Mouse (Mus musculus) heart, postnatal 0 days (tissue): Measurements from ENCODE around the gene Hormad1. TPM values are rescaled to one million over a fixed set of nuclear protein-coding genes. Genes with fewer than 3 reads are reported as not detected.
"Not testable (repeated sequence)": the region's sequence is repeated elsewhere in the genome, so short reads cannot be mapped to it uniquely, and the experiment has no call there.

Experiments used
- ATAC-seq: fragments of 200-750 bp; cut with Nextera tagmentation; 2 replicates; pipeline ENCODE4 v1.8.0; 2017; ENCODE audit warnings: low read depth, moderate number of reproducible peaks, moderate library complexity; ENCODE audit not compliant: insufficient read depth
- DNase-seq: peaks from one replicate; pipeline ENCODE4 v3.0.0-alpha.2; 2016; ENCODE audit warnings: low spot score
- H3K27ac ChIP-seq: fragments of 300-500 bp; sonication (generic); 2 replicates; pipeline ENCODE4 v1.5.1; 2014; ENCODE audit warnings: low read depth, mild to moderate bottlenecking
- H3K27me3 ChIP-seq: fragments of 300-500 bp; sonication (generic); 2 replicates; pipeline ENCODE4 v1.6.1; 2014; ENCODE audit warnings: low read length, mixed read lengths; ENCODE audit not compliant: control insufficient read depth, insufficient read depth
- H3K36me3 ChIP-seq: fragments of 300-500 bp; sonication (generic); replicated peaks from 2 replicates; pipeline ENCODE4 v1.6.1; 2014; ENCODE audit warnings: low read length, mixed read lengths; ENCODE audit not compliant: control insufficient read depth, insufficient read depth
- H3K4me1 ChIP-seq: fragments of 300-500 bp; sonication (generic); 2 replicates; pipeline ENCODE4 v1.6.1; 2014; ENCODE audit warnings: antibody characterized with exemption; ENCODE audit not compliant: control insufficient read depth, insufficient read depth
- H3K4me2 ChIP-seq: fragments of 300-500 bp; sonication (generic); 2 replicates; pipeline ENCODE4 v1.6.1; 2014; ENCODE audit warnings: low read depth, mild to moderate bottlenecking, low read length, moderate library complexity
- H3K4me3 ChIP-seq: fragments of 300-500 bp; sonication (generic); 2 replicates; pipeline ENCODE4 v1.5.1; 2014; ENCODE audit warnings: low read depth, low read length
- H3K9ac ChIP-seq: fragments of 300-500 bp; sonication (generic); replicated peaks from 2 replicates; pipeline ENCODE4 v1.6.1; 2014; ENCODE audit warnings: low read depth, low read length, mixed read lengths
- H3K9me3 ChIP-seq: fragments of 300-500 bp; sonication (generic); replicated peaks from 2 replicates; pipeline ENCODE4 v1.6.1; 2016; ENCODE audit warnings: low read length; ENCODE audit not compliant: control insufficient read depth
- CTCF ChIP-seq: IDR thresholded peaks from 2 replicates; pipeline ENCODE4 v1.5.1; 2016; ENCODE audit warnings: antibody characterized with exemption, control low read depth, low read depth
- EP300 ChIP-seq: IDR thresholded peaks from 2 replicates; pipeline ENCODE4 v1.6.1; 2016; ENCODE audit warnings: antibody characterized with exemption, low read depth
- WGBS: fragments of 180-500 bp; shearing (Covaris S2); extraction: QIAGEN DNeasy Blood & Tissue Kit; methylation state at CpG from one replicate; pipeline ENCODE4 v1.1.7; 2014; 5-methylcytosine and 5-hydroxymethylcytosine counted together
- polyA plus RNA-seq: library from polyadenylated mRNA; unstranded; fragments of >200 nt; fragmentation: Nextera tagmentation; extraction: Ambion mirVana; gene quantifications from 2 replicates; pipeline ENCODE4 v1.2.1, GENCODE M21; 2015
- total RNA-seq: library from RNA; depleted of rRNA; stranded (reverse); fragments of >200 nt; gene quantifications from 2 replicates; pipeline ENCODE4 v1.2.3, GENCODE M21; 2014; ENCODE audit warnings: low replicate concordance

Gene Hormad1
- total and polyA plus RNA-seq, 2 experiments from 2014 or later, result not detected

GRCm38 (mm10) chr3:95606096-95606495, 46.6 kb downstream of the Hormad1 start:
- Histone ChIP-seq H3K27me3 (no peaks in the 10 kb centered on the region), H3K36me3 (peaks cover 23% of the 10 kb centered on the region), H3K9ac (no peak overlapping the region), H3K4me2 (no peak overlapping the region), H3K27ac (no peak overlapping the region), H3K4me1 (no peaks in the 10 kb centered on the region), H3K9me3 (no peaks in the 10 kb centered on the region), H3K4me3 (no peak overlapping the region)
- 67% methylated on average over 3 of the region's 3 CpGs for WGBS
- ATAC-seq (no peak), DNase-seq (no peak)
- TF ChIP-seq CTCF (no peak), EP300 (no peak)

GRCm38 (mm10) chr3:95609195-95609594, 49.7 kb downstream of the Hormad1 start:
- Histone ChIP-seq H3K36me3 (peaks cover 23% of the 10 kb centered on the region), H3K4me3 (no peak overlapping the region), H3K9ac (no peak overlapping the region), H3K27me3 (no peaks in the 10 kb centered on the region), H3K4me1 (no peaks in the 10 kb centered on the region), H3K9me3 (no peaks in the 10 kb centered on the region), H3K27ac (no peak overlapping the region), H3K4me2 (no peak overlapping the region)
- ATAC-seq (no peak), DNase-seq (no peak)
- 61% methylated on average over 3 of the region's 3 CpGs for WGBS
- no peak for TF ChIP-seq CTCF
- TF ChIP-seq EP300, result no peak

- DNase-seq (no peak), ATAC-seq (no peak)
- TF ChIP-seq EP300 (no peak), CTCF (no peak)
- no peak overlapping the region for H3K9ac ChIP-seq
- no peak overlapping the region for H3K4me2 ChIP-seq
- H3K27me3 ChIP-seq, result no peaks in the 10 kb centered on the region
- H3K27ac ChIP-seq, result no peak overlapping the region
- H3K4me3 ChIP-seq, result no peak overlapping the region
- no peaks in the 10 kb centered on the region for H3K9me3 ChIP-seq
- H3K4me1 ChIP-seq, result no peaks in the 10 kb centered on the region
- WGBS, result 85% methylated on average over 1 of the region's 1 CpGs
- H3K36me3 ChIP-seq, result peaks cover 51% of the 10 kb centered on the region
Observed at GRCm38 (mm10) chr3:95613996-95614395, 54.5 kb downstream of the Hormad1 start.

GRCm38 (mm10) chr3:95618511-95618910, 59.0 kb downstream of the Hormad1 start:
- no peak for DNase-seq
- no peak for TF ChIP-seq EP300
- no peak for TF ChIP-seq CTCF
- H3K9me3 ChIP-seq, result no peaks in the 10 kb centered on the region
- no peak overlapping the region for H3K9ac ChIP-seq
- H3K4me3 ChIP-seq, result no peak overlapping the region
- no peak overlapping the region for H3K27ac ChIP-seq
- no peak overlapping the region for H3K4me2 ChIP-seq
- no peaks in the 10 kb centered on the region for H3K27me3 ChIP-seq
- H3K36me3 ChIP-seq, result peaks cover 45% of the 10 kb centered on the region
- H3K4me1 ChIP-seq, result no peaks in the 10 kb centered on the region
- no peak for ATAC-seq
- WGBS, result 63% methylated on average over 1 of the region's 1 CpGs

GRCm38 (mm10) chr3:95621241-95621640, 61.8 kb downstream of the Hormad1 start:
- Histone ChIP-seq H3K36me3 (peaks cover 36% of the 10 kb centered on the region), H3K27me3 (no peaks in the 10 kb centered on the region), H3K4me2 (no peak overlapping the region), H3K9me3 (no peaks in the 10 kb centered on the region), H3K27ac (no peak overlapping the region), H3K9ac (no peak overlapping the region), H3K4me1 (peaks cover 9% of the 10 kb centered on the region), H3K4me3 (no peak overlapping the region)
- ATAC-seq, result no peak
- TF ChIP-seq CTCF (no peak), EP300 (no peak)
- WGBS, result 71% methylated on average over 1 of the region's 1 CpGs
- DNase-seq, result no peak

- not testable (repeated sequence) for H3K9ac ChIP-seq, H3K27me3 ChIP-seq, H3K4me1 ChIP-seq, H3K27ac ChIP-seq, DNase-seq, ATAC-seq, H3K4me2 ChIP-seq, H3K4me3 ChIP-seq, H3K9me3 ChIP-seq
- WGBS, result 91% methylated on average over 20 of the region's 20 CpGs
- peaks cover 35% of the 10 kb centered on the region for H3K36me3 ChIP-seq
Observed at GRCm38 (mm10) chr3:95622421-95622820, 62.9 kb downstream of the Hormad1 start.
